Mouse (Mus musculus) adrenal gland, adult (tissue): Measurements from ENCODE around the gene Madd.

ENCODE experiments used
- DNase-seq, 2 experiments: peaks; one replicate each; pipeline ENCODE4 v3.0.0; 2022 to 2023; ENCODE audit warnings: low spot score in 1 of 2; ENCODE audit not compliant: inconsistent age in 2 of 2

Madd gene

DNA sequence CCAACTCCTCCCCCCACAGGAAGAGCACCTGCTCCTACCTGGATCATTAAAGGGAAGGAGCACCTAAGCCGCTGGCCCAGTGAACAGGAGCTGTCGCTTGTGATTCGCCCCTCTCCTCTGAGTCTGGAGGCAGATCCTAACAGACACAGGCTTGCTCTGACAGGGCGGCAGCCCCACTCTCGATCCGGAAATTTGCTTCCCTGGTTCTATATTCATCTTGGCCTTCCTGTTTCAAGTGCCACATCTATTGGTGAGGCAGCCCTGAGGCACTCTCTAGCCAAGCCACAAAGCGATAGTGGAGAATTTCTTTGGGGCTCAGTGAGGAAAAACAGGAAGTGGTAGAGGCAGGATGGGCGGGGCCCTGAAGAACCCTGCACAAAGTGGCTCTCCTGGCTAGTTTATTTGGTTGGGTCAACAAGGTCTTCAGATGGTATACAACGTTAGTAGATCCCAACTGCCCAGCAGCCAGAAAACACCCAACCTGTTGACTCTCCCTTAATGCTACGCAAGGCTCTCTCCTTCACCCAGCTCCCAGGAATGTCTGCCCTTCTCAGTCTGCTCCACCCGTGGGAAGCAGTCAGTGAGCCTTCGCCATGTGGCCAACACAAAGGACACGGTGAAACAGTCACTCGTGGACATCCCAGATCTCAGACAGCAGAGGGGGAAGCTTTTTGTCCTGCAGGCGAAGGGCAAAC is at the start of gene Madd:
Gene Madd (minus strand): TSS at position 127 of the 695 bp plus-strand sequence.
- DNase-seq = peak; percentile 30 to 55

- DNase-seq = no peak
Observed at GRCm38 (mm10) chr2:91229735-91230134, 46.1 kb upstream of the Madd start.

DNA sequence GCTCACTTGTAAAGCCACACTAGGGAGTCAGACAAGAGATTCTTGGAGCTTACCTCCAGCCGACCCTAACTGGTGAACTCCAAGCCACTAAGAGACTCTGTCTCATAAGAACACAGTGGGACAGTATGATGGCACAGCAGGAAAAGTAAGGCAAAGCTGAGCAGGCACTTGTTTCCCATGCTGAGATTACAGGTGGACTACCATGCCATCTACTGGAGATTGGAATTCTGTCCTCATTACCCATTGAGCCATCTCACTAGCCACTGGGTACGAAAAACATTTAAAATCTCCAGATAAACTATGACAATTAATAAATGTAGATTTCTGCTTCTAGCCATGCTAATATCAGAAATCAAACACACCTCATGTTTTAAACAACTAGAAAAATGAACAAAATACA is 40.0 kb upstream of the Madd start:
- DNase-seq = no peak

GRCm38 (mm10) chr2:91220501-91220900 is 36.9 kb upstream of the Madd start:
- DNase-seq = no peak

DNA sequence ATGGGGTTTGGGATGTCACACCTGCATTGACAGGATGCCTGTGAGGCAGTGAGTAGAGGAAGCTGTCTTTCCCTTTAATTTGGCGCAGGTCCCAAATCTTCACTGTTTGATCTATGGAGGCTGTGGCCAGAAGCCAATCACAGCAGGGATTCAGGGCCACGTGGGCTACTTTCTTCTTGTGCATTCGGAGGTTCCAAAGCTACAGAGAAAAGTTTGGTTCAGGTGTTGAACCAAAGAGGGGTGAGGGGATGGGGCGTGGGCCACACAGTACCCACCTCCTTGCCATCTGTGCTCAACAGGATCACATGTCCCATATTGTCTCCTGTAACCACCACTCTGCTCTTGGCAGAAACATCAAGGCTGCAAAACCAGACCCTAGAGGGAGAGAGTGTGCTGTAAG is 33.4 kb upstream of the Madd start:
- peak; percentile 39 to 71 for DNase-seq

DNA sequence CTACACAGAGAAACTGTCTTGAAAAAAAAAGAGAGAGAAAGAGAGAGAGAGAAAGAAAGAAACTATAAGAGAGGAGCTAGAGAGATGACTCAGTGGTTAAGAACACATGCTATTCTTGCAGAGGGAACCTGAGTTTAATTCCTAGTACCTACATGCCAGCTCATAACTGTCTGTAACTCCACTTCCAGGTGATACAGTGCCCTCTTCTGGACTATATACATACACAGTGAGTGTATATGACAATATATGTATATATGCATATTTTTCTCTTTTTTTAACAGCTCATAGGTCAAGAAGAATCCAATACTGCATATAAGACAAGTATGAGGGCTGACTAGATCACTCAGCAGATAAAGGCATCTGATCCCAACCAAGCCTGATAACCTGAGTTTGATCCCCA is 29.7 kb upstream of the Madd start:
- DNase-seq = no peak

DNA sequence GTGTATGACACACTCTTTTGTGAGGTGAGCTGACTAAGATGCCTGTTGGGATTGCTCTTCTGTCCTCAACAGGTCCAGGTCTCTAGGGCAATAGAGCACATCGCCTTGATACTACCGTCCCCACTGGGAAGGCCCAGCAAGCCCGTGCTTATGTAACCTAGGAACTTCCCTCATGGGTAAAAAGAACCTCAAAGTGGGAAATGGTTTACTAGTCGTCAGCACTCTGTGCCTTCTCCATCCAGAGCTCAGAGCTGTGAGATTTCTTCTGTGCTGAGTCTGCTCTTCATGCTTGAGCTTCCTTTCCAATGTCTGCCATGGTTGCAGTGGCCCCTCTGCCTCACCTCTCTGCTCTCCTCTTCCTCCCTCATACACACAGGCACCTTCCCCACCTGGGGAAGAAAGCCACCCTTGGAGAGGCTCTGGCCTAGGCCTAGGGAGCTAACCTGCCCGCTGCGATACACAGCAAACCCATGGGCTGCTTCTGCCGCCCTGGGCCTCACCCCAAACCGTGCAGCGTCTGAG is 22.7 kb upstream of the Madd start:
- DNase-seq = no peak

GRCm38 (mm10) chr2:91202972-91203656 is 19.5 kb upstream of the Madd start:
- DNase-seq = peak in 1 of 2 experiments; percentile 56

GRCm38 (mm10) chr2:91202222-91202971 is 18.8 kb upstream of the Madd start, which contains the start of the genes Nr1h3 and Acp2:
Nr1h3 (minus strand) TSS chr2:91202834.
Acp2 (plus strand) TSS chr2:91202885.
- DNase-seq = peak; percentile 95 to 99

DNA sequence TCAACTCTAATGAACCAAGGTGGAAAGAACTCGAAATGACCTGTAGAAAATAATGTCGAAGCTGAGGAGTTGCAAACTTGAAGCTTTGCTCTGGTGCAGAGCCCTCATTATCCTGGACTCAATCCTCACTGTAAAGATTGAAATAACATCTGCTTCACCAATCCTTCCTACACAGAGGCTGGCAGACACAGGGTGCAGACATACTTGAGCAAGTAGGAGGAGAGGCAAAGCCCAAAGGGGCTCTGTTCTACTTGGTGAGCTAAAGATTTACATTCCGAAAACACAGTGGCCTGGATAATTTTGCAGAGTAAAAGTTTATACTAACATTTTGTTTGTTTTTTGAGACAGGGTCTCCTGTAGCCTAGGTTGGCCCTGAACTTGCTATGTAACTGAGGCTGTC is 15.3 kb upstream of the Madd start:
- no peak for DNase-seq

DNA sequence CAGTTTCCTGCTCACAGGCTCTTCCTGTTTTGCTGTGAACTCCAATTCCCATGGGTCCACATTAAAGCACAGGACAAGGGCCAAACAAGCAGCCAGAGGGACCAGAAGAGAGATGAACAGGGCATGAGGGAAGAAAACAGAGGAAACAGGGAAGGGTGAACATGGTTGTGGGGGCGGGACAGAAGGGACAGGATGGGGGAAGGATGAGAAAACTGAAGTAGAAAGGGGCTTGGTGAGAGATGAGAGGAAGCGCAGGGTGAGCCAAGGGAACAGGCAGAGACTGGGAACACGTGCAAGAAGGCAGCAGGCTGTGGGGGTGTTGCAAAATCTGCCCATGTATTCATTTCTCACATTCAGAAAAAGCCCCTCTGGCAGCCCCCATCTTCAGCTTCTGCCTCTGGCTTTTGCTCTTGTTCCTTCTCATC is 13.0 kb upstream of the Madd start:
- DNase-seq = peak; percentile 24 to 49

GRCm38 (mm10) chr2:91194624-91195332 is 11.1 kb upstream of the Madd start:
- DNase-seq = peak; percentile 86 to 92

GRCm38 (mm10) chr2:91190501-91190900 is 6.9 kb upstream of the Madd start:
- no peak for DNase-seq

DNA sequence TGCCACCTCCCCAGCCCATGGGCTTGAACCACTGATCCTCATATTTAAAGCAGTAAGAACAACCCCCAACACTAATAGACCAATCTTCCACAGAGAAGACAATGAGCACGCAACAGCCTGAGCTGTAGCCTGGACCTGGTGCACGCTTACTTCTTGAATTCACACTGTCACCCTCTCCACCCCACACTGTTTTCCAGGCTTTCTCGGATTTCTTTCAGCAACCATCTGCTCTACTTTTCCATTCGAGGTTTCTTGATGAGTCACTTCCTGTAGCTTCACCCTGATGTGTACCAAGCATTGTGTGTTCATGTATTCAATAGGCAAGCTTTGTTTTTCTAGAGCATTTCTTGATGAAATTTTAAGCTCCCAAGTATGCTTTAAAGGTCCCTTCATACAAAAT is 3.8 kb upstream of the Madd start:
- DNase-seq = no peak

DNA sequence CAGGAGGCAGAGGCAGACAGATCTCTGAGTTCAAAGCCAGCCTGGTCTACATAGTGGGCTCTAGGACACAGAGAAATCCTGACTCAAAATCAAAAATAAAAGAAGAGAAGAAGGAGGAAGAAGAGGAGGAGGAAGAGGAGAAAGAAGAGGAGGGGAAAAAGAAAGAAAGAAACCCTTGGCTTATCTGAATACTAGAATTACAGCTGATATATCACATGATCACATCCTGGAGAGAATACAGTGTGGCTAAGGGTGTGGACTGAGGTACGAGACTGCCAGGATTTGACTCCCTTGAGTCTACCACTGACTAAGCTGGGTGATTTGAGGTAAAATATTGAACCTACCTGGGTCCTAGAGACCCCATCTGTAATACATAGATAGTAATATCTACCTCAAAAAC is 2.6 kb upstream of the Madd start:
- DNase-seq = no peak

GRCm38 (mm10) chr2:91183148-91183513 is 506 bp downstream of the Madd start:
- peak; percentile 93 to 97 for DNase-seq

- peak in 1 of 2 experiments; percentile 82 for DNase-seq
Observed at GRCm38 (mm10) chr2:91182405-91183147, 1.1 kb downstream of the Madd start.

GRCm38 (mm10) chr2:91182016-91182404 is 1.6 kb downstream of the Madd start:
- peak; percentile 52 to 69 for DNase-seq

- no peak for DNase-seq
Observed at GRCm38 (mm10) chr2:91180706-91181105, 2.9 kb downstream of the Madd start.

DNA sequence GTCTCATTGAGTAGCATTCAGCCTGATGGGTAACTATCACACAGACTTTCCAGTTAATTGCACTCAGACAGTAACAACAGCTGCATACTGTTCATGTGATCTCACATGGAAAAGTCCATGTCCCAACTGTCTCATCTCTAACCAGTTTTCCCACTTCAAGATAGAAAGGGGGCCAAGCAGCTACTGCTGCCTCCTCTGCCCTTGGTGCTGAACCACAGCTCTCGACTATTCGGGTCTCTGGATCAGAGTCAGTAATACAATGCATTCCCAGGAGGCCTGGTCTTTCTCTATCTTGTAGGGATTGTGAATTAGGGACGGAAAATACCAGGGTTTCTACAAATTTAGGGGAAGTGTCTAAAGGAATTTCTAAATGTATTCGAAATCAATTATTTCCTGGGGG is 3.8 kb downstream of the Madd start:
- no peak for DNase-seq
